Mouse (Mus musculus): ENCODE results near the gene Nlk. TPM values are rescaled to one million over a fixed set of nuclear protein-coding genes. Genes with fewer than 3 reads are reported as not detected.
"Not testable (repeated sequence)": the region's sequence is repeated elsewhere in the genome, so short reads cannot be mapped to it uniquely, and the experiment has no call there.

The Nlk gene
- polyA plus RNA-seq, 1 experiment from 2014 or later = 26.7 TPM

DNA sequence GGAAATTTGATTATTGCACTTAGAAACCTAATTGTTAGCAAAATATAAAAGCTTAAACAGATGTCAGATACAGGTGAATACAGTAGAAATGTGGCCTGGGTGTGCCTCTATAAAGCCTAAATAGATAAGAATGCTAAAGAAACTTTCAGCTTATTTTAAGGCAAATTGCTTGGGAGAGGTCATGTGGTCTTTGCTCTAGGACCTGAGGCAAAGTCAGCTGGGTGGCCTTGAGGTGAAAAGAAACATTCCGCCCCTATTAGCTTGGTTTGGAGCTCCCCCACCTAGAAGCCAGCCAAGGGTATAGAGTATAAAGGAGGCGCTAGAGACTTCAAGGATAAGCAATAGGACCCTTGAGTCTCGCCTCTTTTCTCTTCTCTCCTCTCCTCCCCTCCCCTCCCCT, 28.5 kb downstream of the Nlk start:
- H3K4me1 ChIP-seq = peaks cover 7% of the 10 kb centered on the region; the same call in 1 of the 2 replicates
- no peak overlapping the region for H3K4me3 ChIP-seq
- H3K4me2 ChIP-seq = no peak overlapping the region
- whole genome bisulfite sequencing = 33% methylated on average over 3 of the region's 3 CpGs
- H3K9me3 ChIP-seq = no peaks in the 10 kb centered on the region
- no peak overlapping the region for H3K9ac ChIP-seq
- no peak overlapping the region for H3K27ac ChIP-seq
- H3K27me3 ChIP-seq (replicated peaks) = no peaks in the 10 kb centered on the region
- ATAC-seq (replicated peaks) = no peak
- no peaks in the 10 kb centered on the region for H3K36me3 ChIP-seq (replicated peaks)

DNA sequence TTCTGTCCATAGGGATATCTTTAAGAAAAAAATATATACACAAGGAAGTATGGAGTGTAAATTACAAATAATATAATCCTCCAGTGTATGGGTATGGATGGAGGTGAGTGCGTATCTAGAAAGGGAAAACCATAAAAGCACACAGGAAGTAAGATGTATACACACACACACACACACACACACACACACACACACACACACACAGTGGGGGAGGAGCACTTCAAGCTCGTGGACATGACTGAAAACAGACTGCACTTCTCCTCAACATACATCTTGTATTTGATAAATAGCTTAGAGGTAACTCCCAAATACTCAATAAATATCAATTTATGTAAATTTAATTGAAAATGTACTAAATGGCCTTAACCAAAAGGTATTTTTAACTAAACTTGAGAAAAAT, 32.3 kb downstream of the Nlk start:
- Histone ChIP-seq H3K4me1 (peaks cover under 1% of the 10 kb centered on the region; the same call in 1 of the 2 replicates), H3K27ac (no peak overlapping the region), H3K9ac (no peak overlapping the region), H3K9me3 (no peaks in the 10 kb centered on the region), H3K36me3 (replicated peaks) (no peaks in the 10 kb centered on the region), H3K4me2 (no peak overlapping the region), H3K4me3 (no peak overlapping the region), H3K27me3 (replicated peaks) (no peaks in the 10 kb centered on the region)
- 77% methylated on average over 2 of the region's 2 CpGs for WGBS
- no peak for ATAC-seq (replicated peaks)

GRCm38 (mm10) chr11:78663916-78664315, 33.3 kb downstream of the Nlk start:
- no peaks in the 10 kb centered on the region for H3K4me1 ChIP-seq
- WGBS = 62% methylated on average over 4 of the region's 4 CpGs
- no peak for ATAC-seq (replicated peaks)
- H3K36me3 ChIP-seq (replicated peaks) = no peaks in the 10 kb centered on the region
- no peak overlapping the region for H3K9ac ChIP-seq
- no peak overlapping the region for H3K4me3 ChIP-seq
- H3K27ac ChIP-seq = no peak overlapping the region
- no peak overlapping the region for H3K4me2 ChIP-seq
- H3K9me3 ChIP-seq = no peaks in the 10 kb centered on the region
- no peaks in the 10 kb centered on the region for H3K27me3 ChIP-seq (replicated peaks)

DNA sequence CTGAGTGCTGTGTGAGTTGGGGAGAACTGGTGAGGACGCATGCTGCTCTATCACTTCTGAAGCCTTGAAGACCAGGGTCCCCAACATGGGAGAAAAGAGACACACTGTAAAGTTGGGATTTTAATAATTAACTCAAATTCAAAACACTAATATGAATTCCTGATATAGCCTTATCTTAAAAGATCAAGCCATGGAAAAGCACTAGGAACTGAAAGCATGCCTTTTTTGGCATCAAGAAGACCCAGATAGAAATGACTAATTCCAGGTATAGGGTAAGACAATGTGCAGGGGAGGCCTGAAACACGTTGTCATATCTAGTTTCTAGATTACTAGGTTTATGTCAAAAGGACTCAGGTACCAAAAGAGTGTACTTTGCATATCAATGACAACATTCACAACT, 48.0 kb downstream of the Nlk start:
- Histone ChIP-seq H3K36me3 (replicated peaks) (no peaks in the 10 kb centered on the region), H3K27me3 (replicated peaks) (no peaks in the 10 kb centered on the region), H3K4me3 (no peak overlapping the region), H3K4me1 (0 out of 2 replicates have a peak, but pooled peaks cover 2% of the 10 kb centered on the region), H3K9ac (no peak overlapping the region), H3K27ac (no peak overlapping the region), H3K9me3 (no peaks in the 10 kb centered on the region), H3K4me2 (no peak overlapping the region)
- no peak for ATAC-seq (replicated peaks)
- 91% methylated on average over 2 of the region's 2 CpGs for WGBS

GRCm38 (mm10) chr11:78648405-78648804, 48.8 kb downstream of the Nlk start:
- H3K9ac ChIP-seq; H3K4me3 ChIP-seq; H3K4me1 ChIP-seq; H3K9me3 ChIP-seq; H3K36me3 ChIP-seq (replicated peaks); H3K27me3 ChIP-seq (replicated peaks); H3K27ac ChIP-seq; ATAC-seq (replicated peaks); H3K4me2 ChIP-seq: not testable (repeated sequence)
- WGBS = 74% methylated on average over 1 of the region's 1 CpGs

- no peak overlapping the region for H3K9ac ChIP-seq
- no peak overlapping the region for H3K27ac ChIP-seq
- H3K4me3 ChIP-seq = no peak overlapping the region
- peaks cover 19% of the 10 kb centered on the region for H3K4me1 ChIP-seq
- H3K4me2 ChIP-seq = no peak overlapping the region
- H3K9me3 ChIP-seq = no peaks in the 10 kb centered on the region
- 75% methylated on average over 7 of the region's 7 CpGs for WGBS
- H3K36me3 ChIP-seq (replicated peaks) = no peaks in the 10 kb centered on the region
- no peak for ATAC-seq (replicated peaks)
- H3K27me3 ChIP-seq (replicated peaks) = no peaks in the 10 kb centered on the region
Measured at GRCm38 (mm10) chr11:78643746-78644145, 53.4 kb downstream of the Nlk start.

DNA sequence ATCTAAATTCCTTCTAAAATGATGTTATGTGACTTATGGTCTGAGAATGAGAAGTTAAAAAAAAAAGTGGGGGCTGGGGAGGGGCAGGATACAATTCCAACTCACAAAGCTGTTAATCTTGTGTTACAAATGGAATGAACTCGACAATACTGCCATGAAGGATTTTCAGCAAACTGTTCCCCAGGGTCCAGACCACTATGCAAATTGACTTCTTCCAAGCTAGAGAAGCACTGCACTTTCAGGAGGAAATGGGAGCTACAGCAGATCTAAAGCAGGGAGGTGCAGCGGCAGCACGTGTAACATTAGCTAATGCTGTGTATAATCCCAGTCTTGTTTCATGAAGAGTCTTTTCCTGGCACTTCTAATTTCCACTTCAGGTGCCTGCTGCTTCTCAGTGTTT, 55.0 kb downstream of the Nlk start:
- Histone ChIP-seq H3K4me2 (no peak overlapping the region), H3K27me3 (replicated peaks) (no peaks in the 10 kb centered on the region), H3K36me3 (replicated peaks) (0 out of 2 replicates have a peak, but pooled peaks cover under 1% of the 10 kb centered on the region), H3K4me1 (peaks cover 19% of the 10 kb centered on the region), H3K9me3 (no peaks in the 10 kb centered on the region), H3K27ac (0 out of 2 replicates have a peak overlapping the region, but pooled peaks have one; percentile 17), H3K9ac (no peak overlapping the region), H3K4me3 (no peak overlapping the region)
- no peak for ATAC-seq (replicated peaks)
- 32% methylated on average over 3 of the region's 3 CpGs for WGBS

DNA sequence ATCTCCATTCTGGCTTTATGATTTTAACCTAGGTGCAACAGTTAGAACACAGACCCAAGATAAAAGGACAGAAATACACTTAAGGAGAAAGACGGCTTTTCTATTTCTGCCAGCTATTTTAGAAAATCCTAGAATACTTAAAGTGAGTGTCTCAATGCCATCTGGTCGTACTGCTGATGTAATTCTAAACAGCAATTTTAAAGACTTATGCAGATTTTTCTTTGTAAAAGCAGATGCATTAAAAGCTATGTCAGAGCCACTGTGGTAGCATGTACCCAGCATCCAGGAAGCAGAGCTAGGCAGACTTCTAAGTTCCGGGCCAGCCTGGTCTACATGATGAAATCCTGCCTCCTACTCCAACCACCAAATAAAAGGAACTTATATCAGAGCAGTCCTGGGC, 56.1 kb downstream of the Nlk start:
- Histone ChIP-seq H3K9ac (no peak overlapping the region), H3K9me3 (no peaks in the 10 kb centered on the region), H3K4me1 (peaks cover 19% of the 10 kb centered on the region), H3K36me3 (replicated peaks) (0 out of 2 replicates have a peak, but pooled peaks cover 5% of the 10 kb centered on the region), H3K27me3 (replicated peaks) (no peaks in the 10 kb centered on the region), H3K4me2 (no peak overlapping the region), H3K27ac (no peak overlapping the region), H3K4me3 (no peak overlapping the region)
- ATAC-seq (replicated peaks) = no peak
- 89% methylated on average over 3 of the region's 3 CpGs for WGBS

GRCm38 (mm10) chr11:78632782-78633181, 64.4 kb downstream of the Nlk start:
- Histone ChIP-seq H3K9me3 (no peaks in the 10 kb centered on the region), H3K27ac (no peak overlapping the region), H3K4me1 (no peaks in the 10 kb centered on the region), H3K9ac (no peak overlapping the region), H3K4me3 (no peak overlapping the region), H3K27me3 (replicated peaks) (no peaks in the 10 kb centered on the region), H3K36me3 (replicated peaks) (0 out of 2 replicates have a peak, but pooled peaks cover 5% of the 10 kb centered on the region), H3K4me2 (no peak overlapping the region)
- WGBS = 96% methylated on average over 2 of the region's 2 CpGs
- ATAC-seq (replicated peaks) = no peak

- H3K4me3 ChIP-seq = no peak overlapping the region
- no peaks in the 10 kb centered on the region for H3K9me3 ChIP-seq
- no peak overlapping the region for H3K9ac ChIP-seq
- H3K4me2 ChIP-seq = no peak overlapping the region
- ATAC-seq (replicated peaks) = no peak
- H3K4me1 ChIP-seq = no peaks in the 10 kb centered on the region
- H3K27me3 ChIP-seq (replicated peaks) = no peaks in the 10 kb centered on the region
- no peaks in the 10 kb centered on the region for H3K36me3 ChIP-seq (replicated peaks)
- H3K27ac ChIP-seq = no peak overlapping the region
- 72% methylated on average over 3 of the region's 3 CpGs for WGBS
Measured at GRCm38 (mm10) chr11:78628871-78629270, 68.3 kb downstream of the Nlk start.

DNA sequence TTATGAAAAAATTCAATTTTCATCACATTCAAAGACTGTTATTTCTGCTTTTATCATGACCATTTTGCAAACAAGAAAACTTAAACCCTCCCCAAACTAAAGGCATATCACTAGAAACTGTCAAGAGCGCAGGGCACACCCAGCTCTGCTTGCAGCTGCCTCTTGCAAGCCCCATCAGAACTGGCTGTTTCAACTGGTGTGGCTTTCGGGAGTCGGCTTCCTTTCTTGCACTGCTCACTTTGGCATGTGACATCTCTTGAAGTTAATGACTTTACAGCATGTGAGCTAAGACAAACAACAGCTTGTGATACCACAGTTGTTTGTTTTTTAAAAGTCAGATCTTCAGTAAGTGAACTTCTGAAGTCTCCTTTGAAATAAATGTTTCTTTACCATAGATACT, 72.8 kb downstream of the Nlk start:
- Histone ChIP-seq H3K9ac (no peak overlapping the region), H3K4me3 (no peak overlapping the region), H3K36me3 (replicated peaks) (no peaks in the 10 kb centered on the region), H3K9me3 (no peaks in the 10 kb centered on the region), H3K27me3 (replicated peaks) (no peaks in the 10 kb centered on the region), H3K27ac (no peak overlapping the region), H3K4me1 (no peaks in the 10 kb centered on the region), H3K4me2 (no peak overlapping the region)
- 93% methylated on average over 3 of the region's 3 CpGs for WGBS
- ATAC-seq (replicated peaks) = no peak

DNA sequence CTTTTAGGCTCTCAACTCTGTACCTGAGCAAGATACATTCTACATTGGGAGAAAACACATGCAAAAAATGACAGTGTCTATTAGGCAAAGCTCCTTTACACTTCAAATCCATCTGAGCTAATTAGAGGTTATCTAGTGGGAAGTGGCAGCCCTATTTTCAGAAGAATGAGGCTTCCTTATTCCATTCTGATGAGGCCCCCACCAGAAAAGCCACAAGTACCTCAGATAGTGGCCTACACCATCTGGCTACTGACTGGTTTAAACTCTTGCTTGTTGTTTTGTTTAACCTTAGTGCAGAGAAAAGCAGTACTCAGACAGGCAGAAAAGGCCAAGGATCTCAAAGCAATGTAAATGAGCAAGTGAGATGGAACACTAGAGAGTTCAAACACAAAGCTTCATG, 75.2 kb downstream of the Nlk start:
- Histone ChIP-seq H3K27me3 (replicated peaks) (no peaks in the 10 kb centered on the region), H3K9ac (no peak overlapping the region), H3K27ac (no peak overlapping the region), H3K4me3 (no peak overlapping the region), H3K36me3 (replicated peaks) (no peaks in the 10 kb centered on the region), H3K4me2 (no peak overlapping the region), H3K9me3 (no peaks in the 10 kb centered on the region), H3K4me1 (no peaks in the 10 kb centered on the region)
- ATAC-seq (replicated peaks) = no peak

GRCm38 (mm10) chr11:78620179-78620578, 77.0 kb downstream of the Nlk start:
- no peak for ATAC-seq (replicated peaks)
- WGBS = 93% methylated on average over 3 of the region's 3 CpGs
- no peak overlapping the region for H3K4me2 ChIP-seq
- no peaks in the 10 kb centered on the region for H3K36me3 ChIP-seq (replicated peaks)
- H3K27ac ChIP-seq = no peak overlapping the region
- no peaks in the 10 kb centered on the region for H3K4me1 ChIP-seq
- H3K9me3 ChIP-seq = no peaks in the 10 kb centered on the region
- no peak overlapping the region for H3K4me3 ChIP-seq
- H3K27me3 ChIP-seq (replicated peaks) = no peaks in the 10 kb centered on the region
- no peak overlapping the region for H3K9ac ChIP-seq
